Mouse (Mus musculus): ENCODE measurements at regions not wholly inside any gene's neighbourhood (a gene's known extent, or its start where the extent isn't known, plus 50 kb on each side); places are given as distances from the start of the nearest gene placed in this dataset.
"Not testable (repeated sequence)": the region's sequence is repeated elsewhere in the genome, so short reads cannot be mapped to it uniquely, and the experiment has no call there.

- H3K27ac ChIP-seq: no peak overlapping the region
- WGBS: 84% methylated on average over 7 of the region's 7 CpGs
- no peaks in the 10 kb centered on the region for H3K27me3 ChIP-seq (replicated peaks)
- H3K9ac ChIP-seq: no peak overlapping the region
- H3K4me3 ChIP-seq: no peak overlapping the region
- H3K36me3 ChIP-seq (replicated peaks): no peaks in the 10 kb centered on the region
- H3K4me1 ChIP-seq: no peaks in the 10 kb centered on the region
- no peaks in the 10 kb centered on the region for H3K9me3 ChIP-seq
- ATAC-seq (replicated peaks): no peak
- no peak overlapping the region for H3K4me2 ChIP-seq
Measured at GRCm38 (mm10) chr1:161728546-161729206, 59.6 kb downstream of the Fasl start.

- ATAC-seq (replicated peaks): 0 out of 2 replicates have a peak, but pooled peaks have one; percentile 42
- H3K9me3 ChIP-seq; H3K9ac ChIP-seq; H3K4me3 ChIP-seq; H3K27ac ChIP-seq; H3K36me3 ChIP-seq (replicated peaks); H3K4me2 ChIP-seq; H3K27me3 ChIP-seq (replicated peaks); H3K4me1 ChIP-seq: not testable (repeated sequence)
- whole genome bisulfite sequencing: 90% methylated on average over 17 of the region's 27 CpGs
Measured at GRCm38 (mm10) chr1:161727357-161727756, 60.9 kb downstream of the Fasl start.

- 100% methylated on average over 1 of the region's 10 CpGs for WGBS
- not testable (repeated sequence) for H3K27me3 ChIP-seq (replicated peaks); H3K4me2 ChIP-seq; H3K36me3 ChIP-seq (replicated peaks); H3K4me1 ChIP-seq; ATAC-seq (replicated peaks); H3K27ac ChIP-seq; H3K9me3 ChIP-seq; H3K9ac ChIP-seq; H3K4me3 ChIP-seq
Measured at GRCm38 (mm10) chr1:161726098-161726497, 62.2 kb downstream of the Fasl start.

- H3K27ac ChIP-seq: no peak overlapping the region
- WGBS: 88% methylated on average over 3 of the region's 3 CpGs
- no peak overlapping the region for H3K4me3 ChIP-seq
- H3K27me3 ChIP-seq (replicated peaks): no peaks in the 10 kb centered on the region
- no peak overlapping the region for H3K9ac ChIP-seq
- no peaks in the 10 kb centered on the region for H3K9me3 ChIP-seq
- no peaks in the 10 kb centered on the region for H3K4me1 ChIP-seq
- no peak for ATAC-seq (replicated peaks)
- no peaks in the 10 kb centered on the region for H3K36me3 ChIP-seq (replicated peaks)
- no peak overlapping the region for H3K4me2 ChIP-seq
Measured at GRCm38 (mm10) chr1:161719876-161720275, 68.4 kb downstream of the Fasl start.

GRCm38 (mm10) chr1:161718254-161718653 is 70.0 kb downstream of the Fasl start:
- no peak overlapping the region for H3K27ac ChIP-seq
- H3K4me2 ChIP-seq: no peak overlapping the region
- no peak for ATAC-seq (replicated peaks)
- H3K36me3 ChIP-seq (replicated peaks): no peaks in the 10 kb centered on the region
- WGBS: 68% methylated on average over 5 of the region's 5 CpGs
- H3K4me1 ChIP-seq: no peaks in the 10 kb centered on the region
- no peak overlapping the region for H3K9ac ChIP-seq
- no peak overlapping the region for H3K4me3 ChIP-seq
- no peaks in the 10 kb centered on the region for H3K9me3 ChIP-seq
- H3K27me3 ChIP-seq (replicated peaks): no peaks in the 10 kb centered on the region

- Histone ChIP-seq H3K27ac (no peak overlapping the region), H3K27me3 (replicated peaks) (no peaks in the 10 kb centered on the region), H3K4me1 (no peaks in the 10 kb centered on the region), H3K36me3 (replicated peaks) (no peaks in the 10 kb centered on the region), H3K9ac (no peak overlapping the region), H3K9me3 (no peaks in the 10 kb centered on the region), H3K4me2 (no peak overlapping the region), H3K4me3 (no peak overlapping the region)
- WGBS: 67% methylated on average over 10 of the region's 10 CpGs
- ATAC-seq (replicated peaks): no peak
Measured at GRCm38 (mm10) chr1:161712918-161713317, 75.4 kb downstream of the Fasl start.

- Histone ChIP-seq H3K4me3 (no peak overlapping the region), H3K4me2 (no peak overlapping the region), H3K4me1 (no peaks in the 10 kb centered on the region), H3K9me3 (no peaks in the 10 kb centered on the region), H3K27ac (no peak overlapping the region), H3K27me3 (replicated peaks) (no peaks in the 10 kb centered on the region), H3K9ac (no peak overlapping the region), H3K36me3 (replicated peaks) (no peaks in the 10 kb centered on the region)
- WGBS: 39% methylated on average over 3 of the region's 3 CpGs
- no peak for ATAC-seq (replicated peaks)
Measured at GRCm38 (mm10) chr1:161712283-161712682, 76.0 kb downstream of the Fasl start.

- H3K27ac ChIP-seq: no peak overlapping the region
- no peak overlapping the region for H3K4me3 ChIP-seq
- H3K9ac ChIP-seq: no peak overlapping the region
- no peaks in the 10 kb centered on the region for H3K36me3 ChIP-seq (replicated peaks)
- H3K4me2 ChIP-seq: no peak overlapping the region
- WGBS: 91% methylated on average over 3 of the region's 3 CpGs
- no peaks in the 10 kb centered on the region for H3K9me3 ChIP-seq
- no peak for ATAC-seq (replicated peaks)
- H3K4me1 ChIP-seq: no peaks in the 10 kb centered on the region
- no peaks in the 10 kb centered on the region for H3K27me3 ChIP-seq (replicated peaks)
Measured at GRCm38 (mm10) chr1:161707049-161707448, 81.2 kb downstream of the Fasl start.

- H3K27me3 ChIP-seq (replicated peaks): no peaks in the 10 kb centered on the region
- H3K9me3 ChIP-seq: no peaks in the 10 kb centered on the region
- H3K4me3 ChIP-seq: no peak overlapping the region
- H3K27ac ChIP-seq: no peak overlapping the region
- no peaks in the 10 kb centered on the region for H3K36me3 ChIP-seq (replicated peaks)
- H3K4me1 ChIP-seq: no peaks in the 10 kb centered on the region
- WGBS: 74% methylated on average over 3 of the region's 3 CpGs
- H3K9ac ChIP-seq: no peak overlapping the region
- H3K4me2 ChIP-seq: no peak overlapping the region
- ATAC-seq (replicated peaks): no peak
Measured at GRCm38 (mm10) chr1:161704961-161705360, 83.3 kb downstream of the Fasl start.

- Histone ChIP-seq H3K9ac (no peak overlapping the region), H3K27ac (no peak overlapping the region), H3K36me3 (replicated peaks) (no peaks in the 10 kb centered on the region), H3K27me3 (replicated peaks) (no peaks in the 10 kb centered on the region), H3K4me1 (no peaks in the 10 kb centered on the region), H3K9me3 (no peaks in the 10 kb centered on the region), H3K4me2 (no peak overlapping the region), H3K4me3 (no peak overlapping the region)
- no peak for ATAC-seq (replicated peaks)
- WGBS: 76% methylated on average over 3 of the region's 3 CpGs
Measured at GRCm38 (mm10) chr1:161704527-161704926, 83.8 kb downstream of the Fasl start.

- Histone ChIP-seq H3K9me3 (no peaks in the 10 kb centered on the region), H3K4me1 (no peaks in the 10 kb centered on the region), H3K9ac (no peak overlapping the region), H3K4me3 (no peak overlapping the region), H3K4me2 (no peak overlapping the region), H3K36me3 (replicated peaks) (no peaks in the 10 kb centered on the region), H3K27ac (no peak overlapping the region), H3K27me3 (replicated peaks) (no peaks in the 10 kb centered on the region)
- 24% methylated on average over 5 of the region's 5 CpGs for WGBS
- ATAC-seq (replicated peaks): no peak
Measured at GRCm38 (mm10) chr1:161695886-161696285, 92.4 kb downstream of the Fasl start.

- ATAC-seq (replicated peaks): no peak
- 74% methylated on average over 6 of the region's 6 CpGs for WGBS
- no peak overlapping the region for H3K9ac ChIP-seq
- no peaks in the 10 kb centered on the region for H3K27me3 ChIP-seq (replicated peaks)
- no peaks in the 10 kb centered on the region for H3K4me1 ChIP-seq
- no peak overlapping the region for H3K27ac ChIP-seq
- no peak overlapping the region for H3K4me2 ChIP-seq
- no peak overlapping the region for H3K4me3 ChIP-seq
- H3K9me3 ChIP-seq: no peaks in the 10 kb centered on the region
- no peaks in the 10 kb centered on the region for H3K36me3 ChIP-seq (replicated peaks)
Measured at GRCm38 (mm10) chr1:161693768-161694160, 94.5 kb downstream of the Fasl start.

GRCm38 (mm10) chr1:161692836-161693767 is 95.2 kb downstream of the Fasl start:
- Histone ChIP-seq H3K9ac (no peak overlapping the region), H3K4me1 (no peaks in the 10 kb centered on the region), H3K9me3 (no peaks in the 10 kb centered on the region), H3K4me2 (no peak overlapping the region), H3K4me3 (no peak overlapping the region), H3K27ac (no peak overlapping the region), H3K27me3 (replicated peaks) (no peaks in the 10 kb centered on the region), H3K36me3 (replicated peaks) (no peaks in the 10 kb centered on the region)
- WGBS: 82% methylated on average over 14 of the region's 14 CpGs
- ATAC-seq (replicated peaks): no peak
